Mouse (Mus musculus) stomach, postnatal 0 days (tissue): ENCODE results near the gene Pea15a. TPM values are rescaled to one million over a fixed set of nuclear protein-coding genes. Genes with fewer than 3 reads are reported as not detected.

Experiments
- ATAC-seq: fragments of 200-750 bp; cut with Nextera tagmentation; 2 replicates; pipeline ENCODE4 v1.8.0; 2017; ENCODE audit not compliant: low FRiP score, low TSS enrichment
- DNase-seq: peaks from one replicate; pipeline ENCODE4 v3.0.0-alpha.2; 2016; ENCODE audit warnings: low spot score
- H3K27ac ChIP-seq: fragments of 300-500 bp; sonication (generic); replicated peaks from 2 replicates; pipeline ENCODE4 v1.5.1; 2014; ENCODE audit warnings: mild to moderate bottlenecking, control low read depth
- H3K27me3 ChIP-seq: fragments of 300-500 bp; sonication (generic); 2 replicates; pipeline ENCODE4 v1.6.1; 2014; ENCODE audit warnings: low read length; ENCODE audit not compliant: control insufficient read depth, insufficient read depth
- H3K36me3 ChIP-seq: fragments of 300-500 bp; sonication (generic); 2 replicates; pipeline ENCODE4 v1.6.1; 2014; ENCODE audit warnings: low read length, mixed read lengths; ENCODE audit not compliant: control insufficient read depth, insufficient read depth
- H3K4me1 ChIP-seq: fragments of 300-500 bp; sonication (generic); replicated peaks from 2 replicates; pipeline ENCODE4 v1.6.1; 2014; ENCODE audit warnings: antibody characterized with exemption; ENCODE audit not compliant: control insufficient read depth, insufficient read depth
- H3K4me2 ChIP-seq: fragments of 300-500 bp; sonication (generic); replicated peaks from 2 replicates; pipeline ENCODE4 v1.6.1; 2014; ENCODE audit warnings: low read depth, mild to moderate bottlenecking, control low read depth, moderate library complexity
- H3K4me3 ChIP-seq: fragments of 300-500 bp; sonication (generic); 2 replicates; pipeline ENCODE4 v1.5.1; 2014; ENCODE audit warnings: low read depth, low read length, control low read depth
- H3K9ac ChIP-seq: fragments of 300-500 bp; sonication (generic); 2 replicates; pipeline ENCODE4 v1.6.1; 2014; ENCODE audit warnings: mild to moderate bottlenecking, low read length, control low read depth, mixed read lengths
- H3K9me3 ChIP-seq: fragments of 300-500 bp; sonication (generic); 2 replicates; pipeline ENCODE4 v1.6.1; 2016; ENCODE audit warnings: low read length; ENCODE audit not compliant: control insufficient read depth
- CTCF ChIP-seq: IDR thresholded peaks from 2 replicates; pipeline ENCODE4 v1.5.1; 2016; ENCODE audit warnings: antibody characterized with exemption, low read depth, mild to moderate bottlenecking, moderate library complexity
- EP300 ChIP-seq: optimal IDR thresholded peaks from 2 replicates; pipeline ENCODE3; 2016; ENCODE audit warnings: antibody characterized with exemption
- WGBS: fragments of 180-500 bp; shearing (Covaris S2); extraction: QIAGEN DNeasy Blood & Tissue Kit; methylation state at CpG from one replicate; pipeline ENCODE4 v1.1.7; 2014; 5-methylcytosine and 5-hydroxymethylcytosine counted together
- polyA plus RNA-seq: library from polyadenylated mRNA; unstranded; fragments of >200 nt; fragmentation: Nextera tagmentation; extraction: Ambion mirVana; gene quantifications from 2 replicates; pipeline ENCODE4 v1.2.1, GENCODE M21; 2015

Gene Pea15a
- polyA plus RNA-seq, 1 experiment from 2014 or later, result 79.4 TPM

GRCm38 (mm10) chr1:172198996-172199395 is 7.6 kb downstream of the Pea15a start:
- no peak for DNase-seq
- H3K4me2 ChIP-seq, result no peak overlapping the region
- 92% methylated on average over 4 of the region's 4 CpGs for WGBS
- no peaks in the 10 kb centered on the region for H3K27me3 ChIP-seq
- H3K9me3 ChIP-seq, result no peaks in the 10 kb centered on the region
- H3K36me3 ChIP-seq, result peaks cover 16% of the 10 kb centered on the region
- TF ChIP-seq EP300, result no peak
- no peak for TF ChIP-seq CTCF
- H3K4me1 ChIP-seq, result peaks cover 17% of the 10 kb centered on the region
- H3K9ac ChIP-seq, result no peak overlapping the region
- H3K27ac ChIP-seq, result no peak overlapping the region
- H3K4me3 ChIP-seq, result no peak overlapping the region
- ATAC-seq, result no peak

GRCm38 (mm10) chr1:172198316-172198715 is 8.3 kb downstream of the Pea15a start:
- H3K9me3 ChIP-seq, result no peaks in the 10 kb centered on the region
- no peak overlapping the region for H3K9ac ChIP-seq
- 80% methylated on average over 8 of the region's 8 CpGs for WGBS
- TF ChIP-seq CTCF (no peak), EP300 (no peak)
- ATAC-seq (no peak), DNase-seq (no peak)
- H3K27ac ChIP-seq, result no peak overlapping the region
- no peak overlapping the region for H3K4me2 ChIP-seq
- H3K4me1 ChIP-seq, result peaks cover 15% of the 10 kb centered on the region
- H3K36me3 ChIP-seq, result peaks cover 16% of the 10 kb centered on the region
- H3K27me3 ChIP-seq, result no peaks in the 10 kb centered on the region
- H3K4me3 ChIP-seq, result no peak overlapping the region

- Histone ChIP-seq H3K4me3 (no peak overlapping the region), H3K36me3 (peaks cover 16% of the 10 kb centered on the region), H3K27ac (no peak overlapping the region), H3K27me3 (no peaks in the 10 kb centered on the region), H3K9me3 (no peaks in the 10 kb centered on the region), H3K4me1 (peaks cover 13% of the 10 kb centered on the region), H3K9ac (no peak overlapping the region), H3K4me2 (no peak overlapping the region)
- ATAC-seq, result no peak
- no peak for DNase-seq
- TF ChIP-seq CTCF, result no peak
- TF ChIP-seq EP300, result no peak
- WGBS, result 81% methylated on average over 5 of the region's 5 CpGs
These were observed 8.8 kb downstream of the Pea15a start for GRCm38 (mm10) chr1:172197851-172198250.

- ATAC-seq (no peak), DNase-seq (no peak)
- Histone ChIP-seq H3K9ac (no peak overlapping the region), H3K4me3 (no peak overlapping the region), H3K27me3 (no peaks in the 10 kb centered on the region), H3K4me2 (no peak overlapping the region), H3K36me3 (peaks cover 22% of the 10 kb centered on the region), H3K9me3 (no peaks in the 10 kb centered on the region), H3K27ac (no peak overlapping the region), H3K4me1 (peaks cover 9% of the 10 kb centered on the region)
- 82% methylated on average over 3 of the region's 3 CpGs for WGBS
- TF ChIP-seq CTCF, result no peak
These were observed 9.5 kb downstream of the Pea15a start for GRCm38 (mm10) chr1:172197146-172197545.

DNA sequence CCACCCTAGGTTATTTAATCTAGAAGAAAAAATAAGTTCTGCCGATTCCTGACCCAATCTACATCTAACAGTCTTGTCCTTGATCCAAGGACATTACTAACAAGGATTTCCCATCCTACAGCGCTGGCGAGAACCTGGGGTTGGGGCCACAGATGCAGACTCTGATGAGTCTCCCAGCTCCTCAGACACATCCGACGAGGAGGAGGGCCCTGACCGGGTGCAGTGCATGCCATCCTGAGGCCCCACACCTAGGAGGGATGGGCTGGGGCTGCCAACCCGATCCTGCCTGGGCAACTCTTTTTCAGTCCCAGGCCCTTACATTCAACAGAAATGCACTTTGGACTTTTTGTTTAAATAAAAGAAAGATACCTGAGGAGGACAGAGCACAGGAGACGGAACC is 12.2 kb downstream of the Pea15a start:
- no peaks in the 10 kb centered on the region for H3K4me1 ChIP-seq
- H3K27ac ChIP-seq, result no peak overlapping the region
- H3K27me3 ChIP-seq, result no peaks in the 10 kb centered on the region
- H3K9me3 ChIP-seq, result no peaks in the 10 kb centered on the region
- no peak for TF ChIP-seq CTCF
- no peak for TF ChIP-seq EP300
- H3K36me3 ChIP-seq, result peaks cover 21% of the 10 kb centered on the region
- H3K4me3 ChIP-seq, result no peak overlapping the region
- ATAC-seq (no peak), DNase-seq (no peak)
- no peak overlapping the region for H3K4me2 ChIP-seq
- 66% methylated on average over 8 of the region's 8 CpGs for WGBS
- H3K9ac ChIP-seq, result no peak overlapping the region

DNA sequence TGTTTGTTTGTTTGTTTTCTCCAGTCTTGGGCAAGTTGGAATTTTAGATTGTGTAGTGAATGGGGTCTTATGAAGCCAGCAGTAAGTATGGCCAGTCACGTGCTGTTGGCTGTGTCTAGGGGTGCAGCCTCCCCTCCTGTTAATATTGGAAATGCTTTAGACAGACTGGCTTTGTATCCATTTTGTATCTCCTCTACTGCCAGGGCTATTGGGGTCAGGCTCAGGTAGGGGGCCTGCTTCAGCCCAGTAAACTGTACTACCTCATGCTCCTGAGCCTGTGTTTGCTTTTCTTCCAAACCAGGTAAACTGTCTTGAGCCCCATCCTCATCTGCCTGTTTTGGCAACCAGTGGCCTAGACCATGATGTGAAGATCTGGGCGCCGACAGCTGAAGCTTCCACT is 14.4 kb downstream of the Pea15a start:
- Histone ChIP-seq H3K9me3 (no peaks in the 10 kb centered on the region), H3K4me1 (no peaks in the 10 kb centered on the region), H3K36me3 (peaks cover 32% of the 10 kb centered on the region), H3K27ac (no peak overlapping the region), H3K4me2 (no peak overlapping the region), H3K9ac (no peak overlapping the region), H3K27me3 (no peaks in the 10 kb centered on the region), H3K4me3 (no peak overlapping the region)
- DNase-seq (no peak), ATAC-seq (no peak)
- 94% methylated on average over 3 of the region's 3 CpGs for WGBS
- TF ChIP-seq CTCF, result no peak
- no peak for TF ChIP-seq EP300
